Mouse (Mus musculus) frontal cortex, postnatal 10 days (tissue): ENCODE data around the gene Sipa1.

ENCODE experiments used
- DNase-seq, 2 experiments: peaks; one replicate each; pipeline ENCODE4 v3.0.0; 2022; ENCODE audit warnings: low spot score in 2 of 2, mixed read lengths in 1 of 2

Sipa1 gene

GRCm38 (mm10) chr19:5662981-5663913 is at the start of gene Sipa1:
Gene Sipa1, minus strand, starts transcription at chr19:5663707.
- DNase-seq = peak; percentile 82 to 83

GRCm38 (mm10) chr19:5713255-5713654 is 49.7 kb upstream of the Sipa1 start:
- no peak for DNase-seq

GRCm38 (mm10) chr19:5711907-5712460 is 48.5 kb upstream of the Sipa1 start:
- DNase-seq = no peak

GRCm38 (mm10) chr19:5711218-5711617 is 47.7 kb upstream of the Sipa1 start:
- DNase-seq = peak in 1 of 2 experiments; percentile 67

GRCm38 (mm10) chr19:5710581-5710980 is 47.1 kb upstream of the Sipa1 start:
- no peak for DNase-seq

GRCm38 (mm10) chr19:5710068-5710467 is 46.6 kb upstream of the Sipa1 start:
- DNase-seq = no peak

GRCm38 (mm10) chr19:5704801-5705571 is 41.5 kb upstream of the Sipa1 start:
- no peak for DNase-seq

GRCm38 (mm10) chr19:5704163-5704800 is 40.8 kb upstream of the Sipa1 start, which contains the start of gene Kcnk7:
Gene Kcnk7, plus strand, starts transcription at chr19:5704367.
- no peak for DNase-seq

GRCm38 (mm10) chr19:5695849-5696462 is 32.4 kb upstream of the Sipa1 start:
- DNase-seq = no peak

- DNase-seq = no peak
Measured at GRCm38 (mm10) chr19:5693801-5694200, 30.3 kb upstream of the Sipa1 start.

GRCm38 (mm10) chr19:5692913-5693396 is 29.4 kb upstream of the Sipa1 start:
- DNase-seq = no peak

GRCm38 (mm10) chr19:5692086-5692912 is 28.8 kb upstream of the Sipa1 start:
- no peak for DNase-seq

GRCm38 (mm10) chr19:5691601-5692000 is 28.1 kb upstream of the Sipa1 start:
- DNase-seq = no peak

- no peak for DNase-seq
Measured at GRCm38 (mm10) chr19:5690343-5690735, 26.8 kb upstream of the Sipa1 start.

GRCm38 (mm10) chr19:5689565-5690342 is 26.2 kb upstream of the Sipa1 start:
- DNase-seq = peak; percentile 74 to 79

GRCm38 (mm10) chr19:5689088-5689428 is 25.6 kb upstream of the Sipa1 start:
- DNase-seq = no peak

- DNase-seq = peak; percentile 97 to 98
Measured at GRCm38 (mm10) chr19:5688200-5689087, 24.9 kb upstream of the Sipa1 start, which contains the start of the genes Map3k11 and Pcnx3. Gene Map3k11, plus strand, starts transcription at chr19:5688742. Gene Pcnx3, minus strand, starts transcription at chr19:5688908.

GRCm38 (mm10) chr19:5687738-5688137 is 24.2 kb upstream of the Sipa1 start:
- DNase-seq = no peak
